ENCODE assay signal across 14 mouse cellular contexts in genomic region chr7:65454269-65454668, GRCm38 (mm10).
DNase-seq lines count a peak whose midpoint lies in the region; ATAC-seq lines count a peak whose summit lies in the region.
"Had no signal": no experiment of that assay in that cellular context is flagged by ENCODE, and none has a peak within 500 bp of the region (broad histone marks: within the 10 kb centered on the region; RNA-seq: fewer than 3 reads in every experiment).

No protein-coding gene starts in this region.

- no peaks in the 10 kb centered on the region for H3K9me3 ChIP-seq in forebrain, embryonic 12.5 days
- H3K9me3 ChIP-seq in midbrain, embryonic 12.5 days = no peaks in the 10 kb centered on the region
- no peaks in the 10 kb centered on the region for H3K9me3 ChIP-seq in kidney, embryonic 14.5 days (ENCODE audit: control insufficient read depth, low read length)
- H3K9me3 ChIP-seq: embryonic facial prominence, embryonic 15.5 days; liver, embryonic 13.5 days had no signal

- WGBS in forebrain, embryonic 12.5 days = 10% methylated on average over 3 of the region's 3 CpGs
- 10% methylated on average over 3 of the region's 3 CpGs for WGBS in midbrain, embryonic 12.5 days
- WGBS in kidney, embryonic 14.5 days = 34% methylated on average over 3 of the region's 3 CpGs

- H3K4me2 ChIP-seq in forebrain, embryonic 12.5 days = no peak overlapping the region
- H3K4me2 ChIP-seq in midbrain, embryonic 12.5 days (replicated peaks) = no peak overlapping the region
- no peak overlapping the region for H3K4me2 ChIP-seq in kidney, embryonic 14.5 days (replicated peaks; ENCODE audit: low read depth, low read length)
- H3K4me2 ChIP-seq: embryonic facial prominence, embryonic 15.5 days; heart, embryonic 11.5 days; liver, embryonic 13.5 days had no signal

- peak; percentile 21; the same call in 1 of the 2 replicates for ATAC-seq in frontal cortex, adult (ENCODE audit: low TSS enrichment)
- ATAC-seq in forebrain, embryonic 12.5 days (ENCODE audit: low FRiP score) = peak; percentile 55; the same call in 1 of the 2 replicates
- ATAC-seq in midbrain, embryonic 12.5 days (ENCODE audit: low FRiP score, low read depth) = peak; percentile 71
- ATAC-seq in kidney, embryonic 14.5 days (ENCODE audit: low FRiP score, low TSS enrichment) = no peak

- H3K36me3 ChIP-seq in forebrain, embryonic 12.5 days (replicated peaks) = no peaks in the 10 kb centered on the region
- H3K36me3 ChIP-seq in midbrain, embryonic 12.5 days = no peaks in the 10 kb centered on the region
- H3K36me3 ChIP-seq in kidney, embryonic 14.5 days (ENCODE audit: control insufficient read depth, insufficient read depth, low read length) = no peaks in the 10 kb centered on the region
- H3K36me3 ChIP-seq: embryonic facial prominence, embryonic 15.5 days; liver, embryonic 13.5 days had no signal

- intact Hi-C loops in heart, postnatal 14 days (cut with DNase I) = loop anchor here (5.0 kb wide), 1 partner anchor 37 kb away; no protein-coding TSS in a partner anchor

- no peak overlapping the region for H3K9ac ChIP-seq in forebrain, embryonic 12.5 days
- H3K9ac ChIP-seq in midbrain, embryonic 12.5 days (replicated peaks) = no peak overlapping the region
- no peak overlapping the region for H3K9ac ChIP-seq in kidney, embryonic 14.5 days (ENCODE audit: low read depth, low read length)
- H3K9ac ChIP-seq: embryonic facial prominence, embryonic 15.5 days; liver, embryonic 13.5 days had no signal

- DNase-seq in frontal cortex, postnatal 14 days (ENCODE audit: low spot score in 2 of 2) = no peak
- peak; percentile 96 for DNase-seq in R1 (ENCODE audit: low read depth, low spot score)
- no peak for DNase-seq in kidney, postnatal 4 days
- DNase-seq in heart, postnatal 14 days = no peak
- DNase-seq: adrenal gland, postnatal 36 days; kidney, postnatal 25 days; liver, embryonic 13.5 days; right cerebral cortex, adult 18-20 months had no signal

- peaks cover 15% of the 10 kb centered on the region for H3K4me1 ChIP-seq in forebrain, embryonic 12.5 days
- H3K4me1 ChIP-seq in midbrain, embryonic 12.5 days = peaks cover 14% of the 10 kb centered on the region
- H3K4me1 ChIP-seq in kidney, embryonic 14.5 days (ENCODE audit: control insufficient read depth, insufficient read depth, low read length) = no peaks in the 10 kb centered on the region
- H3K4me1 ChIP-seq: embryonic facial prominence, embryonic 15.5 days; liver, embryonic 13.5 days had no signal

- H3K27me3 ChIP-seq in forebrain, embryonic 12.5 days = no peaks in the 10 kb centered on the region
- no peaks in the 10 kb centered on the region for H3K27me3 ChIP-seq in midbrain, embryonic 12.5 days
- no peaks in the 10 kb centered on the region for H3K27me3 ChIP-seq in kidney, embryonic 14.5 days (ENCODE audit: control insufficient read depth, insufficient read depth, low read length)
- H3K27me3 ChIP-seq: embryonic facial prominence, embryonic 15.5 days; liver, embryonic 13.5 days had no signal

- H3K4me3 ChIP-seq in forebrain, embryonic 12.5 days (replicated peaks) = no peak overlapping the region
- no peak overlapping the region for H3K4me3 ChIP-seq in midbrain, embryonic 12.5 days
- no peak overlapping the region for H3K4me3 ChIP-seq in kidney, embryonic 14.5 days (ENCODE audit: low read length)
- H3K4me3 ChIP-seq: embryonic facial prominence, embryonic 15.5 days; liver, embryonic 13.5 days had no signal

- peak overlapping the region; percentile 46; the same call in 1 of the 2 replicates for H3K27ac ChIP-seq in forebrain, embryonic 12.5 days
- peak overlapping the region; percentile 60 for H3K27ac ChIP-seq in midbrain, embryonic 12.5 days (replicated peaks)
- no peak overlapping the region for H3K27ac ChIP-seq in kidney, embryonic 14.5 days (ENCODE audit: low read depth, low read length)
- H3K27ac ChIP-seq: embryonic facial prominence, embryonic 15.5 days; liver, embryonic 13.5 days had no signal
